Mouse (Mus musculus) liver, adult (tissue): ENCODE measurements at regions not wholly inside any gene's neighbourhood (a gene's known extent, or its start where the extent isn't known, plus 50 kb on each side); places are given as distances from the start of the nearest gene placed in this dataset.

Source experiments
- GATA4 ChIP-seq: IDR thresholded peaks from 2 replicates; pipeline ENCODE4 v1.6.1; 2014; ENCODE audit warnings: mild to moderate bottlenecking, low read length; ENCODE audit not compliant: insufficient replicate concordance

- TF ChIP-seq GATA4: no peak
Observed at GRCm38 (mm10) chr12:31190265-31190664, 50.3 kb upstream of the Gm6993 start.
